Mouse (Mus musculus) layer of hippocampus, adult 11-12 months (tissue): ENCODE measurements around the gene Gm438.
A peak's percentile ranks its signal among the peaks of the same experiment; 100 is the strongest.
"Not testable (repeated sequence)": the region's sequence is repeated elsewhere in the genome, so short reads cannot be mapped to it uniquely, and the experiment has no call there.

Experiments used
- DNase-seq: peaks from one replicate; pipeline ENCODE4 v3.0.0; 2022; ENCODE audit warnings: low spot score

Gm438 gene

DNA sequence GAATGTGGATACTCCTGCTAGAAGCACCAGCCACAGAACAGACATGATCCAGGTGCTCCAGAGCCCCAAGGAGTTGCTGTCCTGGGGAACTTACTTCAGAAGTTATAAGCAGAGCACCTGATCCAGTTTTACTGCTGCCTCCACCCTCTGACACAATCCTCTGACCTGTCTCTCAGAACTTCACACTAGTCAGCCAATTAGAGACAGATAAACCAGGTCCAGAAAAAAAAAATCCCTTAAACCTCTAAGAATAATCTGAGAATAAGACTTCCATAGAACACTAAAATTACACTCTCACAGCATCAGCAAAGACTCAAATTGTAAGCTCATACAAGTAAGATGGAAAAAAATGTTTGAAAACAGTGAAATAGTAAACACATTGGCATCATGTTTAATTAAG, at the start of gene Gm438:
TSS of gene Gm438 (minus strand) at position 101 of the 400 bp plus-strand sequence.
- DNase-seq = no peak

DNA sequence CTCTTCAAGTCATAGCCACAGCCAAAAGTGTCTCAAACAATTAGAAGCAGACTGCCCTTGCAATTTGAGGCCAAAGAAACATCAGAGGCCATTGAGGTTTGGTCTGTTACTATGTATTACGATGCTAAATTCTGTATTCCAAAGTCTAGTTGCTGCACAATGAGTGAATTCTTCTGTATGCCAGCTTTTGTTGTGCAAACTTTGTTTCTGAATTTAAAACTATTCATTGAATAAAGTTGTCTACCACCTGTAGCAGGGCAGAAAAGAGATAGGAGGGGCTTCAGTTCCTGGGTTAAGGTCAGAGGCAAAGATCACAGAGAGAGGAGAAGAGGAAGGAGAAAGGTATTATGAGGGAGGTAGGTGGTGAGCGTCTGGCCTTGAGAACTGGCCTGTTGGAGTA, 38.3 kb upstream of the Gm438 start:
- no peak for DNase-seq

DNA sequence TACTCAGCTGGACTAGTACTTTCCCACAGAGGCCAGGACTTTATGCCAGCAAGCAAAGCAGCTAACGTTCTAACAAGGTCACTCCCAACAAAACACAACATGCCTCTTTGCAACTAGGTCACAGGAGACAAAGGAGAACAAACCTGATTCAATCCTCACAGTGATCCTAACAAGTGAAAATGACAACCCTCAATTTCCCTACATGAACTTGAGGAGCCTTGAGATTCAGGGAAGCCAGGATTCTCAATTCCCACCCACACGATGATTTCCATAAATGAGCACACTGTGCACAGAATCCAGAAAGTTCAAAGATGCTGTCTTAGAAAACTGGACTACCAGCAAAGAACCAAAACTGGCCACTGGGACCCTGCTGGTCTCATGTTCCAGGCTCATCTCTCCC, 37.6 kb upstream of the Gm438 start:
- no peak for DNase-seq

DNA sequence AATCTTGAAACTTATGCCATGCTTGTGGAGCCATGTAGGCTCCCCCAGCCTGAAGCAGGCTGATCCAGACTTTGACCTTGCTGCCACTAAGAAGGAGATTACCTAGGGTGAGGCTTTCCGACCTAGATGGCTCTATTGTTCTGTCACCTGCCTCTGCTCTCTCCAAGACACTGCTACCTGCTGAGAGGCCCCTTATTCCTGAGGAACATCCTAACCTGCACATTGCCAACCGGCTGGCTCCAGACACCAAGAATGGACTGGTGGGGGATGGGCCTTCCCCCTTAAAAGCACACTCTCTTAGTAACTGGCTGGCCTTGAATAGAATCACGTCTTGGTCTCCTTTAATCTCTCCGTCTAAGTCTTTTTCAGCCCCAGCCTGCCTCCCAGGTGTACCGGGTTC, 20.8 kb upstream of the Gm438 start:
- not testable (repeated sequence) for DNase-seq

DNA sequence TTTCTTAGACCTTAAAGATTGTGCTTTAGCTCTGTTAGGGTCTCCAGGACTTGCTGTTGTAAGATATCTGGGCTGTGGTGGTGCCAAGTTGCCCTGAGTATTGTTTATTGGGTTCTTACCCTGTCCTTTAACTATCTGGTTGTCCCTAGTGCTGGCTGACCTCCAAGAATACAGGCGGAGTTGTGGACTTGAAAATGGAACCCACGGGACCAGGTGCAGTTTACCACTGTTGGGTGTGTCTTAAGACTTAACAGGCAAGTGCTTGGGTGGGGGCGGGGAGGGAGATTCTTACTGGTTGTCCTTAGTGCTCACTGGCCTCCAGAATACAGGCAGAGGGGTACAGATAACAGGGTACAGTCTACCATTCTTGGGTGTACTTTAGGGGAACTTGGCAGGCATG, 17.2 kb upstream of the Gm438 start:
- no peak for DNase-seq

DNA sequence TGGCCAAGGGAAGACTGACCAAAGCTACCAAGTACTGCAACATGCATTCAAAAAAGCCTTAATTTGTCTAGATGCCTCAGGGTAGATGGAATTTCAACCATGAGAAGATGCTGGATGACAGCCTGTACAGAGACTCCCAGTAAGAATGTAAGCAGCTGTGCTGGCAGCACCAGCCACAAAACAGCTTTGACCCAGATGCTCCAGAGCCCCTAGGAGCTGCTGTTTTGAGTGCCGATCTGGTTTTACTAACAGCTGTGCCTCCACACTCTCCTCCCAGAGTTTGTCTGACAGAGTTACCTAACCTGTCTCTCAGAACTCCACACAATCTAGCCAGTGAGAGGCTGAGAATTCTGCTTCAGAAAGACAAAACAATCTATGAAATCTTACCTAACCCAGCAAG, 3.8 kb upstream of the Gm438 start:
- DNase-seq = no peak

DNA sequence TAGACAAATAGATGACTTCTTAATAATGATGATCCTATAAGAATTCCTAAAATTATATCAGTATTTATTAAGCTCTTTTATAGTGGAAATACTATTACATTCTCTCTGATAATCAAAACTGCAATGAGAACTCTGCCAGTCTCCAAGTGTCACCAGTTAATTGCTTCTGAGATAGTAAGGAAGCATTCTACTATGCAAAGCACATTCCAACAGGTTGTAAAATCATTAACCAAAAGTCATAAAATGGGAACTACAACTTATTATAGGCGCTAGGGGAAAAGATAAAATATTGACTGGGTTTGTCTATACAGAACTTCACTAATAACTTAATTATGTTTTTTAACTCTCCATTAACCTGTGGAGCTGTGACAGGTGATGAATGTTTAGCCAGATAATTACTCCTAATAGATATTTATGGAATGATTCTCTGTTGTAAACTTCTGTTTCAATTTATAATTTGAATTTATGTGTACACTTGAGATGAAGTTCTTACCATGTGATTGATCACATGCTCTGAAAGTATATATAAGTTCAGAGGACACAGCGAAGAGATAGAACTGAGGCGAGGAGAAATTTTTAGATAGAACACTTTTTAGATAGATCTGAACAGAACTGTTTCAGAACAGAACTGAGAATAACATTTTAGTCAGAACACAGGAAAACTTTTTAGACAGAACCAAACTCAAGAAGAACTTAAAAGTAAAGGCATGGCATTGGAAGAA, 3.7 kb downstream of the Gm438 start:
- DNase-seq = no peak

DNA sequence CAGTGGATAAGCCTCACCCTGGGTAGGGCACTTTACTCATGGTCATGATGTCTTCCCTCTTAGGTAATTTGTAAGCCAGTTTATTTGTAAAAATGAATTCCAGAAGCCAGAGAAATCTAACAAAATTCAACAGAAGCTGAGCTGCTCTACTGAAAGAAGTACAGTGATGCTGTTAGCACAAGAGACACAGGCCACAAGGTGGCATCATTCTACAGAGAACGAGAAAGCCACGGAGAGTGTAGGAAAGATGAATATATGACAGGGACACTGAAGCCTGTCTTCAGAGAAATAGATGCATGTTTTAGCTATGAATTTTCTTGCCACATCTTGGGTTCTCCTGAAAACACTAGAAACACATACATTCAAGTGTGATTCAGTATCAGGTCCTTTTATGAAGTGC, 20.7 kb downstream of the Gm438 start:
- peak; percentile 67 for DNase-seq

DNA sequence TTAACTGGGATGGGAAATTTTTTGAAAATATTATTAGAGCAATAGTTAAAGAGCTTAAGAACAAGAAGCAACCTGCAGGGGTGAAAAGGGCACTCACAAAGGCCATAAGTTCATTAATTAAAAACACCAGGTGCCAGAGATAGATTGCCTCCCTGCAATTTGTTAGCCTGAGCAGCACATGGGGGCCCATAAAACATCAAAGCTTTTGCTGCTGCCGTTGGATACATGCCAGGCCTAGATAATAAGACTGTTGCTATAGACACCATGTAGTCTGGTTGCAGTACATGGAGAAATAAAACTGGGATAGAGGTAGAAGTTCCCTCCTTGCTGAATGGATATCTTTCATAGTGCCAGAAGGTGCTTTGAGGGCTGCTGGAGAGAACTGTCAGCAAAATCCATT, 37.2 kb downstream of the Gm438 start:
- DNase-seq = no peak
